In the genomic region with DNA sequence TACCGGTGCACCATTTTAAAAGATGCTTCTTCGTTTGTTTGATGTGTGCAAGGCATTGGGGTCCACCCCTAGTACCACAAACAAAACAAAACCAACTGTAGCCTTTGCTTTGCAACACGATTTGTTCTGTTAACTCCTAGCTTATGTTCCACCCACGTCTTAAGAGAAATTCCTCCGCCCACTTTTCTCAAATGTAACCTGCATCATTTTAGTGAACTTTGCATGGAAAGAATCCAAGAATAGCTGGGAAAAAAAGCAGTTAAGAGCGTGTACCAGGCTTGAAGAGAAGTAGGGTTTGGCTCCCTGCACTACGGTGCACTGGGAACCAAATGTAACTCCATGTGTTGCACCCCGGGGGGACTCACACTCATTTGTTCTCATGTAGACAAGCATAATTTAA, we compare ENCODE assay signal across 8 mouse cellular contexts. TPM values are rescaled to one million over a fixed set of nuclear protein-coding genes. Genes with fewer than 3 reads are reported as not detected.
A peak's percentile ranks its signal among the peaks of the same experiment; 100 is the strongest.
DNase-seq lines count a peak whose midpoint lies in the region; ATAC-seq and TF ChIP-seq lines count a peak whose summit lies in the region.

No protein-coding gene starts in this region.

- no peaks in the 10 kb centered on the region for H3K27me3 ChIP-seq in heart, adult 2 months (ENCODE audit: control insufficient read depth, insufficient read depth, low read length)
- H3K27me3 ChIP-seq in embryonic facial prominence, embryonic 15.5 days, result no peaks in the 10 kb centered on the region
- H3K27me3 ChIP-seq in limb, embryonic 15.5 days, result no peaks in the 10 kb centered on the region

- TF ChIP-seq POLR2A in heart, adult 2 months (IDR thresholded peaks at IDR 0.05; ENCODE audit: insufficient read depth, low read depth, low read length), result no peak

- H3K4me1 ChIP-seq in heart, adult 2 months (ENCODE audit: control insufficient read depth, insufficient read depth, low read length), result peaks cover 12% of the 10 kb centered on the region
- peaks cover 19% of the 10 kb centered on the region for H3K4me1 ChIP-seq in embryonic facial prominence, embryonic 15.5 days
- H3K4me1 ChIP-seq in limb, embryonic 15.5 days, result peaks cover 19% of the 10 kb centered on the region

- no peak for DNase-seq in heart, adult 2 months
- DNase-seq in heart, postnatal 4 days, result no peak
- peak; percentile 64 for DNase-seq in 3T3-L1 (ENCODE audit: low read depth, low spot score)
- no peak for DNase-seq in yolk sac, embryonic 10.5 days (ENCODE audit: low spot score)
- no peak for DNase-seq in adrenal gland, postnatal 10 days

- H3K79me2 ChIP-seq in heart, adult 2 months (replicated peaks; ENCODE audit: control insufficient read depth, insufficient read depth, low read length), result peaks cover 2% of the 10 kb centered on the region

- no peak for ATAC-seq in embryonic facial prominence, embryonic 15.5 days (ENCODE audit: insufficient number of reproducible peaks, low FRiP score, low TSS enrichment, low read depth)
- ATAC-seq in limb, embryonic 15.5 days (ENCODE audit: insufficient number of reproducible peaks, low FRiP score, low TSS enrichment, low read depth), result no peak
- no peak for ATAC-seq in megakaryocyte progenitor cell, adult 5-6 weeks (replicated peaks; ENCODE audit: poor library complexity)

- peak overlapping the region; percentile 67 for H3K4me2 ChIP-seq in embryonic facial prominence, embryonic 15.5 days (replicated peaks)
- H3K4me2 ChIP-seq in limb, embryonic 15.5 days, result peak overlapping the region; percentile 70

- peak overlapping the region; percentile 36; the same call in 1 of the 2 replicates for H3K9ac ChIP-seq in heart, adult 2 months (ENCODE audit: low read depth, low read length)
- peak overlapping the region; percentile 100; the same call in 1 of the 2 replicates for H3K9ac ChIP-seq in embryonic facial prominence, embryonic 15.5 days
- H3K9ac ChIP-seq in limb, embryonic 15.5 days, result peak overlapping the region; percentile 99

- H3K9me3 ChIP-seq in embryonic facial prominence, embryonic 15.5 days (replicated peaks), result no peaks in the 10 kb centered on the region
- no peaks in the 10 kb centered on the region for H3K9me3 ChIP-seq in limb, embryonic 15.5 days

- intact Hi-C loops in heart, adult 2 months (cut with DNase I), result no loop called here

- peaks cover 3% of the 10 kb centered on the region; the same call in 1 of the 2 replicates for H3K36me3 ChIP-seq in heart, adult 2 months (ENCODE audit: control insufficient read depth, insufficient read depth, low read length)
- peaks cover 9% of the 10 kb centered on the region for H3K36me3 ChIP-seq in embryonic facial prominence, embryonic 15.5 days
- H3K36me3 ChIP-seq in limb, embryonic 15.5 days, result peaks cover 11% of the 10 kb centered on the region

- TF ChIP-seq CTCF in heart, adult 2 months (IDR thresholded peaks at IDR 0.05), result no peak

- peak overlapping the region; percentile 98; the same call in 1 of the 2 replicates for H3K27ac ChIP-seq in heart, adult 2 months
- H3K27ac ChIP-seq in embryonic facial prominence, embryonic 15.5 days (replicated peaks), result peak overlapping the region; percentile 98
- peak overlapping the region; percentile 65 for H3K27ac ChIP-seq in limb, embryonic 15.5 days

- peak overlapping the region; percentile 97 for H3K4me3 ChIP-seq in heart, adult 2 months
- peak overlapping the region; percentile 98 for H3K4me3 ChIP-seq in embryonic facial prominence, embryonic 15.5 days (replicated peaks)
- H3K4me3 ChIP-seq in limb, embryonic 15.5 days, result peak overlapping the region; percentile 88

- no peak for TF ChIP-seq EP300 in heart, adult 2 months (IDR thresholded peaks at IDR 0.05; ENCODE audit: insufficient read depth, low read depth, low read length)

- 6% methylated on average over 8 of the region's 8 CpGs for WGBS in heart, adult 2 months
- WGBS in embryonic facial prominence, embryonic 15.5 days, result 5% methylated on average over 8 of the region's 8 CpGs
- WGBS in limb, embryonic 15.5 days, result 4% methylated on average over 8 of the region's 8 CpGs

RNA-seq across cellular contexts. Expression of a gene that starts 1.2 kb away (rescaled TPM):
- 10 to 100 TPM; 39.4 to 42.2 TPM for total RNA-seq in heart, adult 2 months (2021)
- polyA plus RNA-seq in heart, adult 2 months (2012; rRNA removed), result 22.1 and 52.1 TPM in 2 replicates
- 10 to 100 TPM; 77.3 to 82.3 TPM for total RNA-seq in heart, postnatal 4 days (2021)
- polyA plus RNA-seq in embryonic facial prominence, embryonic 15.5 days (2015; fragmentation: Nextera tagmentation; extraction: Ambion mirVana), result 59.5 and 60.3 TPM in 2 replicates
- 47.0 and 54.3 TPM in 2 replicates for polyA plus RNA-seq in limb, embryonic 15.5 days (2015; fragmentation: Nextera tagmentation; extraction: Ambion mirVana)
- 65.0 and 76.9 TPM in 2 replicates for total RNA-seq in megakaryocyte progenitor cell, adult 5-6 weeks (2015)
- 35.9 and 39.5 TPM in 2 replicates for total RNA-seq in megakaryocyte progenitor cell, adult 5-6 weeks (2017)
- total RNA-seq in adrenal gland, postnatal 10 days (2021), result 10 to 100 TPM; 52.5 to 53.8 TPM

RNA-seq across cellular contexts. Expression of a gene that starts 20.3 kb away (rescaled TPM):
- total RNA-seq in heart, adult 2 months (2021), result 10 to 100 TPM; 39.4 to 47.1 TPM
- 29.1 and 37.5 TPM in 2 replicates for polyA plus RNA-seq in heart, adult 2 months (2012; rRNA removed)
- 10 to 100 TPM; 35.7 to 36.6 TPM for total RNA-seq in heart, postnatal 4 days (2021)
- polyA plus RNA-seq in embryonic facial prominence, embryonic 15.5 days (2015; fragmentation: Nextera tagmentation; extraction: Ambion mirVana), result 98.3 and 105 TPM in 2 replicates
- polyA plus RNA-seq in limb, embryonic 15.5 days (2015; fragmentation: Nextera tagmentation; extraction: Ambion mirVana), result 101 and 103 TPM in 2 replicates
- 27.5 and 27.8 TPM in 2 replicates for total RNA-seq in megakaryocyte progenitor cell, adult 5-6 weeks (2015)
- total RNA-seq in megakaryocyte progenitor cell, adult 5-6 weeks (2017), result 42.2 and 53.1 TPM in 2 replicates
- total RNA-seq in adrenal gland, postnatal 10 days (2021), result 10 to 100 TPM; 53.2 to 55.6 TPM

RNA-seq across cellular contexts. Expression of a gene that starts 33.1 kb away (rescaled TPM):
- total RNA-seq in heart, adult 2 months (2021), result 10 to 100 TPM; 46.7 to 47.6 TPM
- polyA plus RNA-seq in heart, adult 2 months (2012; rRNA removed), result 34.0 and 34.6 TPM in 2 replicates
- total RNA-seq in heart, postnatal 4 days (2021), result 10 to 100 TPM; 42.2 to 45.7 TPM
- polyA plus RNA-seq in embryonic facial prominence, embryonic 15.5 days (2015; fragmentation: Nextera tagmentation; extraction: Ambion mirVana), result 50.3 and 53.0 TPM in 2 replicates
- 44.3 and 44.5 TPM in 2 replicates for polyA plus RNA-seq in limb, embryonic 15.5 days (2015; fragmentation: Nextera tagmentation; extraction: Ambion mirVana)
- 38.6 and 40.9 TPM in 2 replicates for total RNA-seq in megakaryocyte progenitor cell, adult 5-6 weeks (2015)
- total RNA-seq in megakaryocyte progenitor cell, adult 5-6 weeks (2017), result 18.4 and 25.6 TPM in 2 replicates
- total RNA-seq in adrenal gland, postnatal 10 days (2021), result 10 to 100 TPM; 73.5 to 74.7 TPM

RNA-seq across cellular contexts. Expression of a gene that starts 59.3 kb away (rescaled TPM):
- 10 to 100 TPM; 20.8 to 21.1 TPM for total RNA-seq in heart, adult 2 months (2021)
- 7.9 and 14.8 TPM in 2 replicates for polyA plus RNA-seq in heart, adult 2 months (2012; rRNA removed)
- 10 to 100 TPM; 33.8 to 34.3 TPM for total RNA-seq in heart, postnatal 4 days (2021)
- polyA plus RNA-seq in embryonic facial prominence, embryonic 15.5 days (2015; fragmentation: Nextera tagmentation; extraction: Ambion mirVana), result 31.0 and 32.1 TPM in 2 replicates
- polyA plus RNA-seq in limb, embryonic 15.5 days (2015; fragmentation: Nextera tagmentation; extraction: Ambion mirVana), result 30.7 and 33.4 TPM in 2 replicates
- total RNA-seq in megakaryocyte progenitor cell, adult 5-6 weeks (2015), result 62.4 and 76.8 TPM in 2 replicates
- total RNA-seq in megakaryocyte progenitor cell, adult 5-6 weeks (2017), result 79.0 and 153 TPM in 2 replicates
- total RNA-seq in adrenal gland, postnatal 10 days (2021), result 10 to 100 TPM; 30.6 to 36.4 TPM

Comparison
In these comparisons a context has a peak if more than half of its experiments do, and no peak if none do; other contexts are left out.
1. H3K9ac ChIP-seq: peak in every context shown above with its lines; median percentile 100 in embryonic facial prominence, embryonic 15.5 days; 99 in limb, embryonic 15.5 days; 36 in heart, adult 2 months.